ENCODE assay signal across 15 mouse cellular contexts in genomic region chr10:123182391-123182790, GRCm38 (mm10).
"Had no signal": no experiment of that assay in that cellular context is flagged by ENCODE, and none has a peak within 500 bp of the region (broad histone marks: within the 10 kb centered on the region; RNA-seq: fewer than 3 reads in every experiment).

No protein-coding gene starts in this region.

- H3K9me3 ChIP-seq: limb, embryonic 15.5 days; liver, embryonic 12.5 days; midbrain, embryonic 10.5 days; neural tube, embryonic 15.5 days had no signal

- DNase-seq: kidney, adult 8-10 months; kidney, postnatal 36 days; layer of hippocampus, adult 9-11 months; layer of hippocampus, postnatal 36 days; lung, embryonic 14.5 days; lung, postnatal 14 days; midbrain, embryonic 14.5 days; thymus, postnatal 4 days had no signal

- H3K27me3 ChIP-seq: limb, embryonic 15.5 days; liver, embryonic 12.5 days; neural tube, embryonic 15.5 days had no signal

- H3K9ac ChIP-seq: limb, embryonic 15.5 days; liver, embryonic 12.5 days; lung, embryonic 14.5 days; neural tube, embryonic 15.5 days had no signal

- H3K4me2 ChIP-seq: limb, embryonic 15.5 days; liver, embryonic 12.5 days; lung, embryonic 14.5 days; neural tube, embryonic 15.5 days had no signal

- ATAC-seq: intestine, postnatal 0 days; liver, embryonic 12.5 days had no signal

- H3K27ac ChIP-seq: kidney, postnatal 0 days; limb, embryonic 15.5 days; liver, embryonic 12.5 days; midbrain, embryonic 10.5 days; neural tube, embryonic 15.5 days had no signal

- H3K4me3 ChIP-seq: limb, embryonic 15.5 days; liver, embryonic 12.5 days; midbrain, embryonic 10.5 days; myocyte; neural tube, embryonic 15.5 days had no signal
